Mouse (Mus musculus) midbrain, postnatal 0 days (tissue): Measurements from ENCODE around the gene Ccser2. TPM values are rescaled to one million over a fixed set of nuclear protein-coding genes. Genes with fewer than 3 reads are reported as not detected.
A peak's percentile ranks its signal among the peaks of the same experiment; 100 is the strongest.

Experiments
- ATAC-seq: fragments of 200-750 bp; cut with Nextera tagmentation; 2 replicates; pipeline ENCODE4 v1.8.0; 2017; ENCODE audit warnings: moderate number of reproducible peaks, mild to moderate bottlenecking, moderate TSS enrichment, moderate library complexity; ENCODE audit not compliant: low FRiP score
- DNase-seq: peaks from one replicate; pipeline ENCODE4 v3.0.0-alpha.2; 2015; ENCODE audit warnings: low spot score
- H3K27ac ChIP-seq: fragments of 300-500 bp; sonication (generic); 2 replicates; pipeline ENCODE4 v1.5.1; 2014; ENCODE audit warnings: low read depth, mild to moderate bottlenecking, low read length, mixed read lengths
- H3K27me3 ChIP-seq: fragments of 300-500 bp; sonication (generic); 2 replicates; pipeline ENCODE4 v1.6.1; 2014; ENCODE audit warnings: low read length, control low read depth, mixed read lengths; ENCODE audit not compliant: insufficient read depth
- H3K36me3 ChIP-seq: fragments of 300-500 bp; sonication (generic); 2 replicates; pipeline ENCODE4 v1.6.1; 2014; ENCODE audit warnings: low read length, control low read depth, mixed read lengths; ENCODE audit not compliant: insufficient read depth
- H3K4me1 ChIP-seq: fragments of 300-500 bp; sonication (generic); 2 replicates; pipeline ENCODE4 v1.6.1; 2014; ENCODE audit warnings: mild to moderate bottlenecking, control low read depth, antibody characterized with exemption, low read length, mixed read lengths; ENCODE audit not compliant: insufficient read depth
- H3K4me2 ChIP-seq: fragments of 300-500 bp; sonication (generic); 2 replicates; pipeline ENCODE4 v1.6.1; 2014; ENCODE audit warnings: low read depth, mild to moderate bottlenecking, low read length, mixed read lengths; ENCODE audit not compliant: poor library complexity, severe bottlenecking
- H3K4me3 ChIP-seq: fragments of 300-500 bp; sonication (generic); 2 replicates; pipeline ENCODE4 v1.5.1; 2014; ENCODE audit warnings: low read depth, mild to moderate bottlenecking, low read length, moderate library complexity
- H3K9ac ChIP-seq: fragments of 300-500 bp; sonication (generic); replicated peaks from 2 replicates; pipeline ENCODE4 v1.6.1; 2014; ENCODE audit warnings: mild to moderate bottlenecking, low read length, moderate library complexity, mixed read lengths; ENCODE audit not compliant: poor library complexity, severe bottlenecking
- H3K9me3 ChIP-seq: fragments of 300-500 bp; sonication (generic); 2 replicates; pipeline ENCODE4 v1.6.1; 2016; ENCODE audit warnings: low read length, control low read depth
- CTCF ChIP-seq: IDR thresholded peaks from 2 replicates; pipeline ENCODE4 v1.5.1; 2016; ENCODE audit warnings: antibody characterized with exemption, mild to moderate bottlenecking
- WGBS: fragments of 180-500 bp; shearing (Covaris S2); extraction: QIAGEN DNeasy Blood & Tissue Kit; methylation state at CpG from one replicate; pipeline ENCODE4 v1.1.7; 2014; 5-methylcytosine and 5-hydroxymethylcytosine counted together
- polyA plus RNA-seq: library from polyadenylated mRNA; unstranded; fragments of >200 nt; fragmentation: Nextera tagmentation; extraction: Ambion mirVana; gene quantifications from 2 replicates; pipeline ENCODE4 v1.2.1, GENCODE M21; 2015
- total RNA-seq: library from RNA; depleted of rRNA; stranded (reverse); fragments of >200 nt; gene quantifications from 2 replicates; pipeline ENCODE4 v1.2.3, GENCODE M21; 2014; rRNA removed

Ccser2 gene
- total RNA-seq (81.0 and 85.5 TPM in 2 replicates), polyA plus RNA-seq (96.3 and 99.1 TPM in 2 replicates)

GRCm38 (mm10) chr14:36968628-36969147 lies at the start of gene Ccser2:
Ccser2 (minus strand) TSS chr14:36968777.
- ATAC-seq: peak; percentile 100
- no peaks in the 10 kb centered on the region for H3K27me3 ChIP-seq
- under 1% methylated on average over 37 of the region's 39 CpGs for WGBS
- no peaks in the 10 kb centered on the region for H3K4me1 ChIP-seq
- H3K9ac ChIP-seq: peak within 1 kb of the TSS; percentile 93
- TF ChIP-seq CTCF: no peak
- H3K9me3 ChIP-seq: no peaks in the 10 kb centered on the region
- peak within 1 kb of the TSS; percentile 90 for H3K4me3 ChIP-seq
- peak within 1 kb of the TSS; percentile 61 for H3K4me2 ChIP-seq
- peak within 1 kb of the TSS; percentile 79 for H3K27ac ChIP-seq
- DNase-seq: peak; percentile 97
- no peaks in the 10 kb centered on the region for H3K36me3 ChIP-seq

- H3K9ac ChIP-seq: no peak overlapping the region
- H3K4me3 ChIP-seq: no peak overlapping the region
- 42% methylated on average over 5 of the region's 5 CpGs for WGBS
- no peaks in the 10 kb centered on the region for H3K36me3 ChIP-seq
- H3K27me3 ChIP-seq: no peaks in the 10 kb centered on the region
- ATAC-seq: no peak
- H3K9me3 ChIP-seq: no peaks in the 10 kb centered on the region
- DNase-seq: peak; percentile 31
- no peak overlapping the region for H3K4me2 ChIP-seq
- no peak overlapping the region for H3K27ac ChIP-seq
- H3K4me1 ChIP-seq: no peaks in the 10 kb centered on the region
- no peak for TF ChIP-seq CTCF
Measured at GRCm38 (mm10) chr14:37015894-37016293, 47.3 kb upstream of the Ccser2 start.

- Histone ChIP-seq H3K27me3 (no peaks in the 10 kb centered on the region), H3K4me3 (no peak overlapping the region), H3K9ac (no peak overlapping the region), H3K36me3 (no peaks in the 10 kb centered on the region), H3K4me2 (no peak overlapping the region), H3K27ac (no peak overlapping the region), H3K4me1 (no peaks in the 10 kb centered on the region), H3K9me3 (no peaks in the 10 kb centered on the region)
- DNase-seq: peak; percentile 73
- ATAC-seq: no peak
- no peak for TF ChIP-seq CTCF
- 16% methylated on average over 3 of the region's 3 CpGs for WGBS
Measured at GRCm38 (mm10) chr14:37013644-37014043, 45.1 kb upstream of the Ccser2 start.

- H3K9ac ChIP-seq: no peak overlapping the region
- 88% methylated on average over 2 of the region's 2 CpGs for WGBS
- ATAC-seq: no peak
Measured at GRCm38 (mm10) chr14:37009686-37010085, 41.1 kb upstream of the Ccser2 start.

GRCm38 (mm10) chr14:37006489-37006888 lies 37.9 kb upstream of the Ccser2 start:
- no peak for DNase-seq
- Histone ChIP-seq H3K4me2 (no peak overlapping the region), H3K27ac (no peak overlapping the region), H3K36me3 (no peaks in the 10 kb centered on the region), H3K4me3 (no peak overlapping the region), H3K9me3 (no peaks in the 10 kb centered on the region), H3K9ac (no peak overlapping the region), H3K4me1 (no peaks in the 10 kb centered on the region), H3K27me3 (no peaks in the 10 kb centered on the region)
- WGBS: 77% methylated on average over 8 of the region's 8 CpGs
- no peak for ATAC-seq
- TF ChIP-seq CTCF: no peak

More at GRCm38 (mm10) chr14:37009686-37010085, 41.1 kb upstream of the Ccser2 start:
- H3K4me3 ChIP-seq: no peak overlapping the region
- H3K9me3 ChIP-seq: no peaks in the 10 kb centered on the region
- no peak overlapping the region for H3K4me2 ChIP-seq
- no peaks in the 10 kb centered on the region for H3K4me1 ChIP-seq
- H3K36me3 ChIP-seq: no peaks in the 10 kb centered on the region
- no peak for TF ChIP-seq CTCF
- H3K27me3 ChIP-seq: no peaks in the 10 kb centered on the region
- no peak for DNase-seq
- H3K27ac ChIP-seq: no peak overlapping the region

- Histone ChIP-seq H3K4me1 (no peaks in the 10 kb centered on the region), H3K9me3 (no peaks in the 10 kb centered on the region), H3K27ac (no peak overlapping the region), H3K27me3 (no peaks in the 10 kb centered on the region), H3K9ac (no peak overlapping the region), H3K4me3 (no peak overlapping the region), H3K36me3 (no peaks in the 10 kb centered on the region), H3K4me2 (no peak overlapping the region)
- DNase-seq (peak; percentile 49), ATAC-seq (no peak)
- 12% methylated on average over 3 of the region's 3 CpGs for whole genome bisulfite sequencing
- TF ChIP-seq CTCF: no peak
Measured at GRCm38 (mm10) chr14:37005865-37006264, 37.3 kb upstream of the Ccser2 start.
